Mouse (Mus musculus) yolk sac, embryonic 10.5 days (tissue): Measurements from ENCODE around the gene Tcf21.

Experiments
- DNase-seq: peaks from one replicate; pipeline ENCODE4 v3.0.0-alpha.2; 2017; ENCODE audit warnings: low spot score

Gene Tcf21

DNA sequence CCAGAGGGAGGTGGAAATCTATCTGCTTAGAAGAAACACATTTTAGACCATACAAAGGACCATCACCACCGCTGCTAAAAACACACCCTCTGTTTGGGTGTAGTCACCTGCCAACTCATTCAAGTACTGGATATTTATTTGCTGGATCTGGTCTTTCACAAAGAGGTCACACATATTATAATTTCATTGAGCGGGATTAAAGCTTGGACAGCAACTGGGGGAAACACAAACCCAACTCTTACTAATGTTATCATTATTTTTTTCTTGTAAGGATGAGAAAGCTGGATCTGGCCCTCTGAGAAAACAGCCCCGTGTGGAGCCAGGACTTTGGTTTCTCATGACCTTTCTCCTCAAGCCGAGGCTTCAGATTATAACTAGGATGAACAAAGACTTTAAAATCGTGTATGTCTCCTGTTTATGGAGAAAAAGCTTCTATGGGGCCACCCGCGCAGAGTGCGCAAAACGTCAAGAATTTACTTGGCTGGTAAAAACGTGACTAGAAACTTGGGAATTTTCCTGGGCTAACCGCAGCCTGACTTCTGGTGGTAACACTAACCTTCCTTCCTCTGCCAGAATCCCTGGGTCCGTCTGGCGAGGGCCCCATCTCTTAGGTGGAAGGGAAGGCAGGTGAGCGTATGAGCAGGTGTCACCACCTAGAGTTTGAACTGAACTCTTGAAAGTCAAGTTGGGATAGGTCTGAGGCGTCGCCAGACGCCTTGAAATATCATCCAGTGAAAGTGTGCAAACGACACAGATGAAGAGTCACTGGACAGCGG lies 4.3 kb downstream of the Tcf21 start:
- DNase-seq = no peak

DNA sequence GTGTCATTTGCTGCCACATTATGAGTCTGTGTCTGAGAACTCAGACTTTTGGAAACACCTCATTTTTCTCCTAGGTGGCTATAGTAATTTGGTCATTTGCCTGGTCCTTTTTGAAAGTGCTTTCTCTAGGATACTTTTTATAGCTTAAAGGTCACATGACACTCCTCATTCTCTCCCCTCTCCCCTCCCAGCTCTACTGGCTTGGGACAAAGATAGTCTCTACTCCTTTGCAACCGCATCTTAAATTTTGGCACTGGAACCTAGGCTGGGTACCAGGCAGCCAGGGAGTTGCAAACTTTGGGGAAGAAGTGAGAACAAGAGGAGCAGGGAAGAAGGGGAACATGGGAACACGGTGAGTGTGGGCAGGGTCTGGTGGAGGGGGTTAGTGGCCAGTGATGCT lies 5.2 kb downstream of the Tcf21 start:
- DNase-seq = no peak

DNA sequence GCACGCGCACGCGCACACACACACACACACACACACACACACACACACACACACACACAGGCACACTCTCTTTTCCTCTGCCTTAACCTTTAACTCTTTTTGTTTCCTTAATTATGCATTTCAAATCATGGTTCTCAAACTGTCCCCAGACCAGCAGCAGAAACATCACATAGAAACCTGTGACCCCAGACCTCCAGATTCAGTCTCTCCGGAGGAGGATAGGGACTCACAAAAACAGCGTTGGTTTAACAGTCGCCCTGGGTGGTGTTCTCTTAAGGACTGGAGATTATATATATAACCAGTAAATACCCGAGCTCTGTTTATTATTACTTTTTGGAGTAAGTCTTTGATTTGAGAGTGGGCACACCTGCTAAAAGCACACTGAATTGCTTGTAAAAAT lies 5.7 kb downstream of the Tcf21 start:
- no peak for DNase-seq

DNA sequence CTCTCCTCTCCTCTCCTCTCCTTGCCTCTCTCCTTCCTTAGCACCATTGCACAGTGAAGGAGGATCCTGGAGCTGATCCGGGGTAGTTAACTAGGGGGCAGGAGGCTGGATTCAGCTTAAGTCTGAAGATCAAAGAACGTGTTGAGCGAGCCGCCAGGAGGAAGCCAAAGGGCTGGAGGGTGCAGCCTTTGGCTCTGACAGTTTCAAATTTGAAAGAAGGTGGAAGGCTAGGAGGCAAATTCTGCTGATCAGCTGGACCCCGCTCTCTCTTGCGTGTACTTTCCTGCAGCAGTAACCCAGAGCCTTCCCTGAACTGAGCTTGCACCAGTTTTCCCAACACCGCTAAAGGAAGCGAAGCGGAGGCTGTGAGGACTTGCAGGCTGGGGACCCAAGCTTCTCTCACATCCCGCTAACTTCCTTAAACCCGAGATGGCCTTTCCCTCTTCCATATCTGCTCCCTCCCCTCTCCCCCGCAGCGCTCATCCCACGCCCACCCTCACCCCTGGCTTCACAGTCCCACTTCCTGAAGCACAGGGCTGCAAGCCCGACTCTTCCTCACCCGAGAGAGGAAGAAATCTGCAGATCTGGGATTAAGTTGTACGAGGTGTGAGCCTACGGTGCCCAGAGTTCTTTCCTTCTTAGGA lies 6.5 kb downstream of the Tcf21 start:
- peak; percentile 32 for DNase-seq

GRCm38 (mm10) chr10:22811921-22812320 lies 8.1 kb downstream of the Tcf21 start:
- no peak for DNase-seq

- no peak for DNase-seq
These were observed 37.3 kb downstream of the Tcf21 start for GRCm38 (mm10) chr10:22782684-22783083.

DNA sequence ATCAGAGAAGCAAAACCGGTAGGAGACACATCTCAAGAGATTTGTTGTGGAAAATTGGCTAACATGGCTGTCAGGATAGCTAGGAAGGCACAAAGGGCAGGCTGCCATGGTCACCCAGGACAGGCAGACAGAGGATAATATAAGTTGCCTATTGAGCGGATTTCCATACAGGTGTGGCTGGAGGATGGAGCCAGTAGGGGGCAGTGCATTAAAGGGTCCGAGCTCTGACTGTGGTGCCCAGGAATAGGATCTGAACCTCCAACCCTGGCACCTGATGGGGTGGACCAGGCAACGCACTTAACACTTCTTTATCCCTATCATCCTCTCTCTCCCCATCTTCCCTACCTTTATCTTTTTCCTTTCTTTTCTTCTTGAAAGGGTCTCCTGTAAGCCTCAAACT lies 38.5 kb downstream of the Tcf21 start:
- DNase-seq = no peak

GRCm38 (mm10) chr10:22777939-22778338 lies 42.0 kb downstream of the Tcf21 start:
- peak; percentile 24 for DNase-seq

GRCm38 (mm10) chr10:22776007-22776698 lies 43.8 kb downstream of the Tcf21 start:
- no peak for DNase-seq

GRCm38 (mm10) chr10:22775456-22775855 lies 44.5 kb downstream of the Tcf21 start:
- no peak for DNase-seq

GRCm38 (mm10) chr10:22774626-22775025 lies 45.3 kb downstream of the Tcf21 start:
- DNase-seq = no peak
